Mouse (Mus musculus): ENCODE results near the gene Lypd8. TPM values are rescaled to one million over a fixed set of nuclear protein-coding genes. Genes with fewer than 3 reads are reported as not detected.

Gene Lypd8
- total RNA-seq (2021), result not detected
- long read RNA-seq, experiment 1, result 0 reads
- long read RNA-seq, experiment 2, result 0 reads

DNA sequence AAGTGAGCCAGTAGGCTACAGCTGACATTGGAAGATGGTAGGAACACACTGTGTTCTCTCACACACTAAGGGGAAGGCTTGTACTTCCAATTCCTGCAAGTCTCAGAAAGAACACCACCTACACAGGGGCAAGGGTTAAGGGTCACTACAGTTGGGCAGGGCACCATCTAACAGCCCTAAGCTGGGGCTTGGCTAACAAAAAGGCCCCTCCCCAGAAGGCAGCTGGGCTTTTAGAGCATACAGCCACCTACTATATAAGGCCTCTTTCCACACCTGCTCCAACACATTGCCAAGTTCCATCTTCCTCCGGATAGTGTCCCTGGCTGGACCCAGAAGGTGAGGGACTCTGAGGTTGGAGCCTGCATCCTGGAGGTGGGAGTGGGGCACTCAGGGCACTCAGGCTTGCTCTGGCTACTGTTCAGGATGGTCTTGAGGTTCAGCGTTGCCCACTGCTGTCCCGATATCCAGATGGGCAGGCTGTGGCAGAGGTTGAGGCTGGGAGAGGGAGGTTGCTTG, at the start of gene Lypd8:
Gene Lypd8 (plus strand): TSS at position 281 of the 516 bp plus-strand sequence.
- H3K4me3 ChIP-seq, result no peak within 1 kb of the TSS
- intact Hi-C loops (cut with DNase I), result no loop called here
- no peak for TF ChIP-seq CTCF (IDR thresholded peaks at IDR 0.05)
- no peak within 1 kb of the TSS for H3K27ac ChIP-seq
- DNase-seq, result no peak

DNA sequence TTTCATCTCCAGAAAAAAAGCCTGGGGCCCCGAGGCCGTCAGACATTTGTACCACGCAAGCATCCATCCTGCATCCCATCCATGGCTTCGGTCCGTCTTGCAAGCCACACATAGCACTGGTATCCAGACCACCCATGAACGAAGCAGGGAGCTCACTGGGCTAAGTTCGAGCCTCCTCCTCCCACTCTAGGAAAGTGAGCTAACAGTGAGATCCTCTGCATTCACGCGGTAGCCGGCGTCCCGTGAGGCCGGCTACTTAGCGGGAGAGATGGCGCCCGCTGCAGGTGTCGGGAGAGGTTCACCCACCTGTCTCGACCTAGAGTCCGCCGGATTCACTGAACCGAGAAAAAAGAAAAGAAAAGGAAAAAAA, 49.0 kb upstream of the Lypd8 start:
- Histone ChIP-seq H3K4me3 (peak overlapping the region; percentile 91), H3K27ac (peak overlapping the region; percentile 96)
- peak; percentile 4; the same call in 1 of the 2 replicates for TF ChIP-seq CTCF (IDR thresholded peaks at IDR 0.05)
- intact Hi-C loops (cut with DNase I), result loop anchor here (1.0 to 10.0 kb wide), 2 partner anchors 28 to 225 kb away; partner anchors contain the start of gene Cnot8
- no peak for DNase-seq

DNA sequence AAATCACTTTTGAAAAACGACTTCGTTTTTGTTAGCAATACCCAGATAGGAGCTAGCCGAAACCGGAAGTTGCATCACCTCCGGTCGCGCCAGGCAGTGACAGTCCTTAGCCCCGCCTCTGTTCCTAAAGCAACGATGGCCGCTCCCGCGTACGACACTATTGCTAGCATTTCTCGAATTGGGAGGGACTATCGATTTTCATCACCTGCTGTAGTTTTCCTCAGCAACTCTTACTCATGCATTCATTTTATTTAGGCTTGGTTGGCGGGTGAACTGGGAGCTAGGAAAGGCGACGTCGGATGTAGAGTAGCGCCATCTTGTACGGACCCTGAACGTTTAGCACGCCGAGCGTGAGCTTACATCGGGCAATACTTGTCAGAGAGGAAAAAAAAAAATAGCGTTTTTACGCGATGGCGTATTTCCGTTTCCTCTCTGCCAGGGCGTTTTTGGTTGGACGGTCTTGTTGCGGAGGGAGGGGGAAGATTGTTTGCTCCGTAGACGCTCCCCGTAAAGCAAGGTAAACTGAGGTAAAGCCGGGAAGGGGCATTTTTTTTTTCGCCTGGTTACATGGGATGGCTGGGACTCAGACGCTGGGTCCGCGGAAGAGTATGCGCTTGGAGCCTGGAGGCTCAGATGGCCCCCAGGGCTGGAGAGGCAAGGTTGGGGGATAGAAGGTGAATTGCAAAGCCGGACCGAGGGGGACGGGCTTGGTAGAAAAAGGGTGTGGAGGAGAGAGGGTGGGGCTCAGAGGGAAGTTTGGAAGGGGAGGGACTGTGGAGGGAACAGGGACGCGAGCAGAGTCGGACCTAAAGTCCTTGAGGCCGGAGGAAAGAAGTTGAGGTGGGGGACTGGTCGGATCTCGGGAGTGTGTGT, 48.3 kb upstream of the Lypd8 start, which contains the start of the genes Zfp672 and Sh3bp5l:
Gene Zfp672 (minus strand): TSS at position 64 of the 873 bp plus-strand sequence.
Gene Sh3bp5l (plus strand): TSS at position 449 of the 873 bp plus-strand sequence.
- H3K27ac ChIP-seq, result peak within 1 kb of the TSS; percentile 96
- TF ChIP-seq CTCF (IDR thresholded peaks at IDR 0.05), result no peak
- peak within 1 kb of the TSS; percentile 91 for H3K4me3 ChIP-seq
- intact Hi-C loops (cut with DNase I), result loop anchor here (1.0 kb wide), 1 partner anchor 28 kb away; no protein-coding TSS in a partner anchor
- peak; percentile 93 for DNase-seq

DNA sequence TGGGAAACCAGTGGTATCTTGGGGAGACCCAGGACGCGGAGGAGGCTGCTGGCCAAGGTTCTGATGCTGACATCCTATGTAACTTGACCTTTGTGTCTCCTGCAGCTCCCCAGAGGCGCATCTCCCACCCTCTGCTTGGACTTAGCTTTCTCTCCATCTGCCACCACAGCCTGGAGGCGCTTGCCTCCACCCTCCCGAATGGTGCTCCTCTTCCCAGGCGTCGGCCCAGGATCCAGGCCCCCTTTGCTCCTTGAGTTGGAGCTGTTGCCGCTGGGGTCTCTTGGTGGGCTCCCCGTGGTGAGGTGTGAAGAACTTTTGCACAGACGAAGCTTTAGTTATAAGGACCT, 47.7 kb upstream of the Lypd8 start:
- TF ChIP-seq CTCF (IDR thresholded peaks at IDR 0.05), result no peak
- Histone ChIP-seq H3K4me3 (peak overlapping the region; percentile 91), H3K27ac (peak overlapping the region; percentile 96)
- DNase-seq, result no peak
- intact Hi-C loops (cut with DNase I), result no loop called here

DNA sequence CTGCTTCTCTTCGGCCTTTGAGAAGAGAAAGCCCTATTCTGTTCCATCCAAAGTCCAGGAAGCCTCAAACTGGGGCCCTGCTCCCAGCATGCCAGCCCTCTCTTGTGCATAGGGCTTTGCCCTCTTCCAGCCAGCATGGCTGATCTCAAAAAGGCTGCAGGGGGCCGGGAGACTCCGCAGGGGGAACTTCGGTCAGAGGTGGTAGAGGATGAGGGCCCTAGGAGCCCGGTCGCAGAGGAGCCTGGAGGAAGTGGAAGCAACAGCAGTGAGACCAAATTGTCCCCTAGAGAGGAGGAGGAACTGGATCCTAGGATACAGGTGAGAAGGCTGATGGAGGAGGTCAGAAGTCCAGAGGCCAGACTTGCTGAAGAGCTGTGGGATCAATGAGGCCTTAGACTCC, 47.3 kb upstream of the Lypd8 start:
- no peak for DNase-seq
- TF ChIP-seq CTCF (IDR thresholded peaks at IDR 0.05), result no peak
- peak overlapping the region; percentile 96 for H3K27ac ChIP-seq
- H3K4me3 ChIP-seq, result peak overlapping the region; percentile 91
- intact Hi-C loops (cut with DNase I), result no loop called here

DNA sequence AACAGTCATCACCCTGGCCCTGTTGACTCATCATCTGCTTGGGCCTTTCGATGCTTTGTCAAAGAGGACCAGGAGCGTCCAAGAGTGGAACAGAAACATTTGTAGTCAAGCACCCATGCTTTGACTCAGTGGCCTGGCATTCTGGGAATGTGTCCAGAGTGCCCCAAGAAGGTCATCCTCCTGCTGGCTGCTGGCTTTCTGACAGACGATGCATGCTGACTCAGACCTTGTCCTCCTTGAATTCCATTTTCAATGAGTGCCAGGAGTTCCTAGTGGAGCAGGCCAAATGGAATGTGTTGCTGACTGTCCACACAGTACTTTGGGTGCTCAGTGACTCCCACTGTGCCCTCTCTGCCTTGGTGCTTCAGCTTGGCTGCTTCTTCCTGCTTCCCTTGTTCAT, 44.1 kb upstream of the Lypd8 start:
- Histone ChIP-seq H3K4me3 (no peak overlapping the region), H3K27ac (peak overlapping the region; percentile 69)
- intact Hi-C loops (cut with DNase I), result no loop called here
- TF ChIP-seq CTCF (IDR thresholded peaks at IDR 0.05), result no peak
- DNase-seq, result peak; percentile 79

DNA sequence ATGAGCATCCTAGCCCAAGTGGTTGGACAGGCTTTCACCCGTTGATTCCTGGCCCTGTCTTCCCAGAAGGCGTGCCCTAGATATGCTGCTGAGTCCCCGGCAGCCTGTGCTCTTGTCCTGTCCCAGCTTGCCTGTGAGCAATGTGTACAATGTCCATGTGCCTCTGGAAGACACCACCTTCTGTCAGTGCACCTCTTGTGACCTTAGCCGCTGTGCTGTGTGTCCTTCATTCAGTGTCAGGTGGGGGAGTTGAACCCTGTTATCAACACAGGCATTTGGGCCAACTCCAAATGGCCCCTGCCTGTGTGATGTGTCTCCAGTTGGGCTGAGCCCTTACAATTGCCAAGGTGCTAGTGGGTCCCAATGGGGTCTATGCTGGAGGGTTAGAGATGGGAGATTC, 32.1 kb upstream of the Lypd8 start:
- no peak for DNase-seq
- no peak for TF ChIP-seq CTCF (IDR thresholded peaks at IDR 0.05)
- intact Hi-C loops (cut with DNase I), result no loop called here
- H3K4me3 ChIP-seq, result no peak overlapping the region
- no peak overlapping the region for H3K27ac ChIP-seq

DNA sequence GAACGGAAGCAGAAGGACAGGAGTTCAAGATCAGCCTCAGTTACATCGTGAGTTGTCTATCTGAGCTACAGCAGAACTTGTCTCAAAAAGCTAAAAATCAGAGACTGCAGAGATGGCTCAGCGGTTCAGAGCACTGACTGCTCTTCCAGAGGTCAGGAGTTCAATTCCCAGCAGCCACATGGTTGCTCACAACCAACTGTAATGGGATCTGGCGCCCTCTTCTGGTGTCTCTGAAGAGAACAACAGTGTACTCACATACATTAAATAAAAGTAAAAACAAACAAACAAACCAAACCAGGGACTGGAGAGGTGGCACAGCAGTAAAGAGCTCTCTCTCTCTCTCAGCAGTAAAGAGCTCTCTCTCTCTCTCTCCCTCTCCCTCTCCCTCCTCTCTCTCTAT, 28.2 kb upstream of the Lypd8 start:
- H3K27ac ChIP-seq, result no peak overlapping the region
- intact Hi-C loops (cut with DNase I), result no loop called here
- no peak overlapping the region for H3K4me3 ChIP-seq
- no peak for DNase-seq
- TF ChIP-seq CTCF (IDR thresholded peaks at IDR 0.05), result peak; percentile 27; the same call in 1 of the 2 replicates

DNA sequence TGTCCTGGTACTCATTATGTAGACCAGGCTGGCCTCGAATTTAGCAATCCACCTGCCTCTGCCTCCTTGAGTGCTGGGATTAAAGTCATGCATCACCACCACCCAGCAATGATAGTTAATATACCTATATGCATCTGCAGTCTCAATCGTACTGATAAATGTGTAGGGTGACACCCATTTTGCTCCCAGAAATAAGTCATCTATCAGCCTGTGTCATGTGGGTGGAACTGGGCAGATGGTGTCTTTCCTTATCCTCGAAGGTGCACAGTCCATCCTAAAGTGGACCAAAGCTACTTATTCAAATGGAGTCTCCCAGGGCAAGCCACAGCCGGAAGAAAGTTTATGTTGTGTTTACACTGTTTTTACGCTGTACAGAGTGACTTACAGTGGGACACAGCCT, 27.7 kb upstream of the Lypd8 start:
- no peak overlapping the region for H3K27ac ChIP-seq
- TF ChIP-seq CTCF (IDR thresholded peaks at IDR 0.05), result no peak
- intact Hi-C loops (cut with DNase I), result no loop called here
- H3K4me3 ChIP-seq, result no peak overlapping the region
- no peak for DNase-seq

DNA sequence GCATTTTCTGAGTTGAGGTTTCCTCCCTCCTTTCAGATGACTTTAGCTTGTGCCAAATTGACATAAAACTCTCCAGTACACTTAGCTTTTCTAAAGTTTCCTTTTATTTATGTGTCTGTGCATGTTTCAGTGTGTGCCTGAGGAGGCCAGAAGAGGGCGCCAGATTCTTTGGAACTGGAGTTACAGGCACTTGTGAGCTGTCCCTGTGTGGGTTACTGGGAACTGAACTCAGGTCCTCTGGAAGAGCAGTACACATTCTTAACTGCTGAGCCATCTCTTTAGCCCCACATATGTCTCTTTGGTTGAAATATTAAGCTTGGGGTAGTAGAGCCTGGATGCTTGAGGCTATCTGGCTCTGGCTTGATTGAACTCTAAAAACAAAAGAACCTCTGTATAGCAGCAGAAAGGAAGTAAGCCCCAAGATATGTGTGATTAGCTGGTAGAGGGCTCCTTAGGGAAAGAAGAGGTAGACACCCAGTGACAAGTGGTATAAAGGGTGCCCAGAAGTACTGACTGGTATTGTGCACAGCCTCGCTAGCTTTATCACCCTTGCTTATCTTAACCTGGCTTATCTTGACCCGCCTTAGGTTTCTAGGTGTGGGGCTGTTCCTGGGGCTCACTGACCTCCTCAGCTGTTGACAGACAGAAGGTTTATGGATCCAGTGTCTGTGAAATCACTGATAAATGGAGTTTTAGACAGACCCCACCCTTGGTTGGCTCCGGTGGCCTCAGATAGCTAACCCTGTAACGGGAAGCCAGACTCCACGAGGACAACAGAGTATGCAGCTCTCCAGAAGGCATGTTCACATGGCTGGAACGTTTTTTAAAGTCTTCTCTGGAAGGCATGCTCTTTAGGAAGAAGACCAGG, 25.9 kb upstream of the Lypd8 start:
- intact Hi-C loops (cut with DNase I), result no loop called here
- no peak overlapping the region for H3K27ac ChIP-seq
- peak; percentile 38 for TF ChIP-seq CTCF (IDR thresholded peaks at IDR 0.05)
- no peak for DNase-seq
- H3K4me3 ChIP-seq, result no peak overlapping the region

DNA sequence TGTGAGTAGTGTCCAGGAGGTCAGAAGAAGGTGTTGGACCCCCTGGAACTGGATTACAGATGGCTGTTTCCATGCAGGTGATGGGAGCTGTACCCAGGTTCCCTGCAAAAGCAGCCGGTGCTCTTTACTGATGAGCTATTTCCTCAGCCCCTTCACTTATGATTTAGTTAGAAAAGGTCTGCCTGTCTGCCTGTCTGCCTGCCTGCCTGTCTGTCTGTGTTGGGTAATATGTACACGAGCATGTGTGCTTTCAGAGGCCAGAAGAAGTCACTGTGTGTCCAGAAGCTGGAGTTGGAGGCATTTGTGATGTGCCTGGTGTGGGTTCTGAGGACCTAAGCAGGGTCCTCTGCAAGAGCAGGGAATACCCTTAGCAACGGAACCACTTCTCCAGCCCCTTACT, 25.1 kb upstream of the Lypd8 start:
- intact Hi-C loops (cut with DNase I), result no loop called here
- Histone ChIP-seq H3K4me3 (no peak overlapping the region), H3K27ac (no peak overlapping the region)
- TF ChIP-seq CTCF (IDR thresholded peaks at IDR 0.05), result no peak
- DNase-seq, result no peak

DNA sequence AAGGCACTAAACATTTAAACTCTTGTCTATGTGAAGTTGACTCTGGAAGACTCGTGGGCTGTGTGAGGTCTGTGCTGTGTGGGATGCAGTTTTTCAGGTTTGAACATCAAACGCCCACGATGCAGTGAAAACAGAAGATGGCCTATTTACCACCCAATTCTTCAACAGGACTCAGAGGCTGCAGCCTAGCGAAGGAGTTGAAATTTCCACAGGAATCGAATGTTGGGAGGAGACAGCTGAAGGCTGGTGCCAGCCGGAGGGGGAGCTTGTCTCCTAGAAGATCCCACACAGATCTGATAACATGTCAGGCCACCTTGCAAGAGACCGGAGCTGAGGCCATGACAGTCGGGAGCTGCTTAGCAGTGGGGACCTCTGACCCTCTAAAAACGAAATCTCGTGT, 24.4 kb upstream of the Lypd8 start:
- H3K27ac ChIP-seq, result no peak overlapping the region
- DNase-seq, result no peak
- TF ChIP-seq CTCF (IDR thresholded peaks at IDR 0.05), result no peak
- intact Hi-C loops (cut with DNase I), result no loop called here
- no peak overlapping the region for H3K4me3 ChIP-seq

DNA sequence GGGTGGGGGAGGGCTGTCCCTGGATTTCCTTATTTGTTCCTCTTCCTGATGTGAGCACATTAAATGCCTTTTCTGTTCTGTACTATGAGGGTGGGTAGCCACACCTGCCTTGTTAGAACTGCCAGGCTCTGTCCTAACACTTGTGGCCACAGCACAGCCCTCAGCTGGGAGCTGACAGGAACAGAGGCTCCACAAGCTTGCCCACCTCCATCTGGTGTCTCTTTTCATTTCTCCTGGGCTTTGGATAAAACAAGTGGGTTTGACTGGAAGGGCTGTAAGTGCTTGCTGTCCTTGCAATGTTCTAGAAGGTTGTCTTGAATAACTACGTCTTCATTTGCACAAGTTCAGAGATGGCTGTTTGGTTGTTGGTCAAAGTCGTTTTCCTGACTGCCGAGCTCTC, 23.9 kb upstream of the Lypd8 start:
- intact Hi-C loops (cut with DNase I), result no loop called here
- TF ChIP-seq CTCF (IDR thresholded peaks at IDR 0.05), result no peak

More for the DNA sequence above, 23.9 kb upstream of the Lypd8 start:
- DNase-seq, result no peak
- no peak overlapping the region for H3K27ac ChIP-seq
- H3K4me3 ChIP-seq, result no peak overlapping the region

All from gastrocnemius, adult 2 months (tissue).